Mouse (Mus musculus) thymus, postnatal 36 days (tissue): Measurements from ENCODE around the gene Arhgap33.
A peak's percentile ranks its signal among the peaks of the same experiment; 100 is the strongest.
"Not testable (repeated sequence)": the region's sequence is repeated elsewhere in the genome, so short reads cannot be mapped to it uniquely, and the experiment has no call there.

Source experiments
- DNase-seq, 2 experiments: peaks; one replicate each; pipeline ENCODE4 v3.0.0; 2022; ENCODE audit warnings: mixed read lengths in 2 of 2

Arhgap33 gene

GRCm38 (mm10) chr7:30493401-30493931 lies 41.4 kb downstream of the Arhgap33 start, which contains the start of gene Prodh2:
Gene Prodh2 (plus strand): TSS chr7:30493622.
- DNase-seq, result no peak

- DNase-seq, result peak; percentile 66 to 76
Measured at GRCm38 (mm10) chr7:30492765-30493164, 42.1 kb downstream of the Arhgap33 start.

- no peak for DNase-seq
Measured at GRCm38 (mm10) chr7:30490957-30491307, 43.9 kb downstream of the Arhgap33 start.

GRCm38 (mm10) chr7:30490251-30490956 lies 44.5 kb downstream of the Arhgap33 start:
- DNase-seq, result peak; percentile 29 to 30

- DNase-seq, result no peak
Measured at GRCm38 (mm10) chr7:30484250-30484649, 50.6 kb downstream of the Arhgap33 start.

GRCm38 (mm10) chr7:30477415-30478381 lies 57.2 kb downstream of the Arhgap33 start:
- DNase-seq, result no peak

GRCm38 (mm10) chr7:30476136-30476535 lies 58.7 kb downstream of the Arhgap33 start:
- not testable (repeated sequence) for DNase-seq

GRCm38 (mm10) chr7:30474999-30475398 lies 59.9 kb downstream of the Arhgap33 start:
- DNase-seq, result no peak

GRCm38 (mm10) chr7:30472411-30472810 lies 62.4 kb downstream of the Arhgap33 start:
- DNase-seq, result peak; percentile 48 to 49
